Mouse (Mus musculus) lung, postnatal 0 days (tissue): Measurements from ENCODE around the gene Cacna2d3.

Source experiments
- CTCF ChIP-seq: IDR thresholded peaks from 2 replicates; pipeline ENCODE4 v1.5.1; 2016; ENCODE audit warnings: antibody characterized with exemption, mild to moderate bottlenecking
- EP300 ChIP-seq: IDR thresholded peaks from 2 replicates; pipeline ENCODE4 v1.6.1; 2016; ENCODE audit warnings: antibody characterized with exemption, mild to moderate bottlenecking, control low read depth

DNA sequence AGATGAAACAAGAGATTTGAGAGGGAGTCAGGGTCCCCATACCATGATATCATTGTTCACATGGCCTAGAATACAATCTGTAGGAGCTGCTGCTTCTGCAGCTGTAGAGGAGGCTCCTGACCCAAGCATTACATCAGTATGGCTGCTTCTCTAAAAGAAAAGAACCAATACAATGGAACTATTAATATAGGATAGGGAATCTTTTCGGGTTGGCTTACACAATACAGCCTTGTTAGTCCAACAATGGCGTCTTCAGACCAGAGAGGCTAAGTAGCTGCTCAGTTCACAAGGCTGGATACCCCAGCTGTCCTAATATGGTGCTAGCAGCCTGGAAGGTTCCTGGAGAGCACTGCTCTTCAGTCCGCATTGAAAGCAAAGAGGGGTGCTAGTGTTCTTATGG is 296.5 kb downstream of the Cacna2d3 start:
- TF ChIP-seq CTCF (no peak), EP300 (no peak)
